Mouse (Mus musculus) intestine, embryonic 14.5 days (tissue): Measurements from ENCODE around the gene Armc9. TPM values are rescaled to one million over a fixed set of nuclear protein-coding genes. Genes with fewer than 3 reads are reported as not detected.

ENCODE experiments used
- ATAC-seq: fragments of 200-750 bp; cut with Nextera tagmentation; replicated peaks from 2 replicates; pipeline ENCODE4 v1.8.0; 2017; ENCODE audit warnings: low read depth, moderate number of reproducible peaks, moderate TSS enrichment, moderate library complexity; ENCODE audit not compliant: low FRiP score, low TSS enrichment
- DNase-seq: peaks from one replicate; pipeline ENCODE4 v3.0.0-alpha.2; 2018; ENCODE audit warnings: low spot score
- H3K27ac ChIP-seq: fragments of 300-500 bp; sonication (generic); 2 replicates; pipeline ENCODE4 v1.5.1; 2014; ENCODE audit warnings: low read depth, mild to moderate bottlenecking, control low read depth
- H3K27me3 ChIP-seq: fragments of 300-500 bp; sonication (generic); replicated peaks from 2 replicates; pipeline ENCODE4 v1.6.1; 2014; ENCODE audit warnings: low read length, control low read depth; ENCODE audit not compliant: control insufficient read depth, insufficient read depth
- H3K36me3 ChIP-seq: fragments of 300-500 bp; sonication (generic); 2 replicates; pipeline ENCODE4 v1.6.1; 2014; ENCODE audit warnings: low read length, control low read depth; ENCODE audit not compliant: control insufficient read depth, insufficient read depth
- H3K4me1 ChIP-seq: fragments of 300-500 bp; sonication (generic); replicated peaks from 2 replicates; pipeline ENCODE4 v1.6.1; 2014; ENCODE audit warnings: low read length, control low read depth, mixed read lengths; ENCODE audit not compliant: control insufficient read depth, insufficient read depth
- H3K4me2 ChIP-seq: fragments of 300-500 bp; sonication (generic); 2 replicates; pipeline ENCODE4 v1.6.1; 2014; ENCODE audit warnings: low read length
- H3K4me3 ChIP-seq: fragments of 300-500 bp; sonication (generic); 2 replicates; pipeline ENCODE4 v1.5.1; 2014; ENCODE audit warnings: low read depth, low read length, control low read depth, mixed read lengths
- H3K9ac ChIP-seq: fragments of 300-500 bp; sonication (generic); 2 replicates; pipeline ENCODE4 v1.6.1; 2014; ENCODE audit warnings: mild to moderate bottlenecking, low read length
- H3K9me3 ChIP-seq: fragments of 300-500 bp; sonication (generic); 2 replicates; pipeline ENCODE4 v1.6.1; 2016; ENCODE audit warnings: low read length, control low read depth; ENCODE audit not compliant: control insufficient read depth
- WGBS: fragments of 180-500 bp; shearing (Covaris S2); extraction: QIAGEN DNeasy Blood & Tissue Kit; methylation state at CpG from one replicate; pipeline ENCODE4 v1.1.7; 2014; 5-methylcytosine and 5-hydroxymethylcytosine counted together
- polyA plus RNA-seq: library from polyadenylated mRNA; unstranded; fragments of >200 nt; fragmentation: Nextera tagmentation; extraction: Ambion mirVana; gene quantifications from 2 replicates; pipeline ENCODE4 v1.2.1, GENCODE M21; 2014

Armc9 gene
- 19.1 and 20.7 TPM in 2 replicates for polyA plus RNA-seq

DNA sequence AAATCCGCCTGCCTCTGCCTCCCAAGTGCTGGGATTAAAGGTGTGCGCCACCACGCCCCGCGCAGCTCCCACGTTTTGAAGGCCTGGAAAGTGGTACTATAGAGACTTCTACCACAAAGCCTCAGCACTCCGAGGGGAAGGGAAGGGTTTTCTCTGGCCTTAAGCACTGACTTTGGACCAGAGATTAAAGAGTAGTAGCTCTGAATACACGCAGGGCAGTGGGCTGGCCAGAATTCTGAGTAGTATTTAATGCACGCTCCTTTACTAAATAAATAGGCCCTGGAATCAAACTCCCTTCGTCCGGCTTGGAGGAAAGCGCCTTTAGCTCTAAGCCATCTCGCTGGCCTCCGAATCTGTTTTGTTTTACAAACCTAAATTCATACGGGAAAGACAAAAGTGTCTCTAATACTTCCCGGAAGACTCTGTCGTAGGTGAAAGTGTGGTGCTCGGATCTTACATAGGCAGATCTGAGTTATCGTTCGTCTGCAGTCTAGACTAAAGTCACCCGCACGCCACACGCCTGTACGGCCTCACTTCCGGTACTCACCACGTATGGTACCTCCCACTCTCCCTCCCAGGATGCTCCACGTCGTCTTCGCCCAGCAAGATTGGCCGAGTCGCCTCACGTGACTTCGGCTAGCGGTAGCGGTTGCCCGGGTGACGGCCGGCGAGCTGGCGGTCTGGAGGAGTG lies at the start of gene Armc9:
Gene Armc9, plus strand, starts transcription at position 648 of the 691 bp plus-strand sequence.
- peak within 1 kb of the TSS; percentile 57 for H3K9ac ChIP-seq
- H3K36me3 ChIP-seq = no peaks in the 10 kb centered on the region
- peak within 1 kb of the TSS; percentile 74 for H3K4me2 ChIP-seq
- no peaks in the 10 kb centered on the region for H3K9me3 ChIP-seq
- H3K4me1 ChIP-seq = peaks cover 4% of the 10 kb centered on the region; the same call in 1 of the 2 replicates
- ATAC-seq (peak; percentile 99), DNase-seq (peak; percentile 94)
- H3K4me3 ChIP-seq = peak within 1 kb of the TSS; percentile 62
- no peaks in the 10 kb centered on the region for H3K27me3 ChIP-seq
- peak within 1 kb of the TSS; percentile 77 for H3K27ac ChIP-seq
- 3% methylated on average over 40 of the region's 40 CpGs for WGBS

DNA sequence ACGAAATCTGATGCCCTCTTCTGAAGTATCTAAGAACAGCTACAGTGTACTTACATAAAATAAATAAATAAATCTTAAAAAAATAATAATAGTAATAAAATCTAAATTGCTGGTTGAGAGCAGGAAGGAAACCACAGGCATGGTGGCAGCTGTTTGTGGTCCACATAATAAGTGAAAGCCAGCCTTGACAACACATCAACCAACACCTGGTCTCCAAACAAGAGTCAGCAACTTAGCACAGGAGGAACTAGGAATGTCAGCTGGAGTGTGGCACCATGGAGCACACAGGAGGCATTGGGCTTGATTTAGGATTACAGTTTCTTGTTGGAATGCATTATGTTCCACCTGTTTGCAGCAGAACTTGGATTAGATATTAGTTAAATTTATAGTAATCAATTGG lies 49.5 kb upstream of the Armc9 start:
- ATAC-seq = no peak
- H3K4me3 ChIP-seq = no peak overlapping the region
- H3K9ac ChIP-seq = no peak overlapping the region
- no peaks in the 10 kb centered on the region for H3K27me3 ChIP-seq
- H3K4me2 ChIP-seq = no peak overlapping the region
- WGBS = 90% methylated on average over 1 of the region's 1 CpGs
- peaks cover 35% of the 10 kb centered on the region for H3K36me3 ChIP-seq
- no peak for DNase-seq
- H3K9me3 ChIP-seq = no peaks in the 10 kb centered on the region
- H3K27ac ChIP-seq = no peak overlapping the region
- no peaks in the 10 kb centered on the region for H3K4me1 ChIP-seq

DNA sequence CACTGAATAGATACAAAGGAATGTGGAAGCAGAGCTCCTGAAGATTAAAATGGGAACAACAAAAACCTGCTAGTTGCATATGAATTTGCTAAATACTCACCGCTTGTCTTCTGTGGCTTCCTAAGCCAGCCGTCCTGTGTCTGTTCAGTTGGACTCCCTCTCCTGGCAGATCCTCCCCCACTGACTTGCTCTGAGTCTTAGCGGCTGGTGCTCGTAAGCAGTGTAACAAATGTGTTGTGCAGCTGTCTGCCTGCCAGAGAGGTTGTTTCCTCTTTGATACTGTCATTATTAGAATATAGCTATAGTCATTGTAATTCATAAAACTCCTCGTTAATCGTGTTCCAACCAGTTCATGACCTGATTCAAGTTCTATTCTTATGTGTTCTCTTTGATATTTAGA lies 42.8 kb upstream of the Armc9 start, which contains the start of gene Htr2b:
Gene Htr2b, minus strand, starts transcription at position 192 of the 400 bp plus-strand sequence.
- Histone ChIP-seq H3K4me3 (no peak within 1 kb of the TSS), H3K27ac (no peak within 1 kb of the TSS), H3K27me3 (no peaks in the 10 kb centered on the region), H3K9me3 (no peaks in the 10 kb centered on the region), H3K4me2 (no peak within 1 kb of the TSS), H3K9ac (no peak within 1 kb of the TSS), H3K4me1 (no peaks in the 10 kb centered on the region), H3K36me3 (peaks cover 17% of the 10 kb centered on the region)
- WGBS = 42% methylated on average over 6 of the region's 6 CpGs
- DNase-seq = peak; percentile 56
- ATAC-seq = no peak

DNA sequence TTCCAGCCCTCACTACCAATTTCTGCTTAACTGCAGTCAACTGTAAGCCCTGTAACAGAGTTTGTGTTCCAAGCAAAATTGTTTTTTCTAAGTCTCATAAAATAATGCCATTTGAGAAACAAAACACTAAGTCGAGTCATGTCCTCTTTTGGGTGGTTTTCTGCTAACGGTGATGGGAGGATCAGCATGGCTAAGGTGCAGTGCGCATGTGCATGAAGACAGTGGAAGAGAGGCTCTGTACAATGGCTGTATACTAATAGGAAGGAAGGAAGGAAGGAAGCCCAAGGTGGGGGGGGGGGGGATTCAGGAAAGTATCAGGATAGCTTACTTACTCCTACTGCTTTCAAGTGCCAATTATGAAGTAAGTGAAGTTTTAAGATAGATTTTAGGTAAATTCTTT lies 40.4 kb upstream of the Armc9 start:
- 86% methylated on average over 3 of the region's 3 CpGs for WGBS
- H3K27ac ChIP-seq = no peak overlapping the region
- H3K9ac ChIP-seq = no peak overlapping the region
- no peaks in the 10 kb centered on the region for H3K9me3 ChIP-seq
- ATAC-seq = no peak
- DNase-seq = no peak
- H3K4me1 ChIP-seq = no peaks in the 10 kb centered on the region
- H3K4me2 ChIP-seq = no peak overlapping the region
- H3K27me3 ChIP-seq = no peaks in the 10 kb centered on the region
- H3K4me3 ChIP-seq = no peak overlapping the region
- H3K36me3 ChIP-seq = peaks cover 29% of the 10 kb centered on the region

DNA sequence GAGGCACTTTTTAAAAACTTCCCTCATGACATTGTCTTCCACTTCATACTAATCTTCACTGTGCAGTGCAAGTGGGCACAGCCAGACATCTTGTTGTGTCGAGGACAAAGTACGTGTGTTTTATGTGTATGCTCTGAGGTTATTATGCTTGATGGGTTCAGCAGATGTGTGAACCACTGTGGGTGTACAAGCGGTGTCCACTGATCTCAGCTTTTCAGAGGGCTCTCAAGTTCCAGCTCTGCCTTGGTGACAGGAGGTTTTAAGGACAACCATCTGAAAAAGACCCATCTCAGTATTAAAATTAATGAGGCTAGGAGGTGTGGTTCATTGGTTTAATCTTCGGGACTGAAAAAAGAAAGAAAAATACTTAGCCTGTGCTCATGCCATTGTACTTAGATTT lies 35.0 kb upstream of the Armc9 start:
- Histone ChIP-seq H3K27ac (no peak overlapping the region), H3K9me3 (no peaks in the 10 kb centered on the region), H3K4me1 (no peaks in the 10 kb centered on the region), H3K4me3 (no peak overlapping the region), H3K27me3 (no peaks in the 10 kb centered on the region), H3K36me3 (peaks cover 50% of the 10 kb centered on the region), H3K9ac (no peak overlapping the region), H3K4me2 (no peak overlapping the region)
- no peak for DNase-seq
- WGBS = 90% methylated on average over 4 of the region's 4 CpGs
- ATAC-seq = no peak

DNA sequence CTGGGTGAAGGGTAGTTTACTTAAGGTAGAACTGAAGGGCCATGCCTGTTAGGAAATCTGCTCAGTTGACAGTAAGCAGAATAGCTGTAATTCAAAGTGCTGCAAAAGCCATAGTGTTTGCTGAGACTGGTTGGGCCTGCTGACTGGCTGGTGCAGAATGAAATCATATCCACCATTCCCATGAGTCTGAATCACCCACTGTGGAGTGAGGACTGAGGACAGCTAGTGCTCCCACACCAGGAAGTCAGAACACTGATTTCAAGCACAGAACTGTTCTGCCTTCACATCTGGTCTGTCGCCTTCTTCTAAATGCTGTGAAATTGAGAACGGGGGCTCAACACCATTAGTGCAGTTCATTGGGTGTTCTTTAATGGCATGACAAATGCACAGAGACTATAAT lies 28.5 kb upstream of the Armc9 start:
- Histone ChIP-seq H3K36me3 (peaks cover 64% of the 10 kb centered on the region), H3K4me3 (no peak overlapping the region), H3K9me3 (no peaks in the 10 kb centered on the region), H3K27me3 (no peaks in the 10 kb centered on the region), H3K9ac (no peak overlapping the region), H3K27ac (no peak overlapping the region), H3K4me2 (no peak overlapping the region), H3K4me1 (no peaks in the 10 kb centered on the region)
- no peak for ATAC-seq
- DNase-seq = no peak
- WGBS = 89% methylated on average over 2 of the region's 2 CpGs

DNA sequence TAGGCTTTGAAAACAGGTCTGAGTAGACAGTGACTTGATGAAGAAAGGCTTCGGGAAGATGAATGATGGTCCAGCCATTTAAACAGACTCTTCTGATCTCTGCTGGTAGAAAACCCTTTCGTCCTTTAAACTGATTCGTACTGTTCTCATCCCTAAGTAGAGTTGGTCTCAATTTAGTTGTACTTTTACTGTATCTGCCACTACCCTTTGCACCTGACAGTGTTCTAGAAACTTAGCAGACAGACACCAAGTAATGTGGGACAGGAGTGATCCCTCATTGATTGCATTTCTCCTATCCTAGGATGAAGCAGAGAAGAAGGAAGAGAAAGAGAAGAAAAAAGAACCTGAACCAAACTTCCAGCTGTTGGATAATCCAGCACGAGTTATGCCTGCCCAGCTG lies 21.2 kb upstream of the Armc9 start, which contains the start of gene Gm21972:
Gene Gm21972, plus strand, starts transcription at position 301 of the 400 bp plus-strand sequence.
- Histone ChIP-seq H3K4me1 (no peaks in the 10 kb centered on the region), H3K9ac (no peak within 1 kb of the TSS), H3K36me3 (peaks cover 76% of the 10 kb centered on the region), H3K27ac (no peak within 1 kb of the TSS), H3K27me3 (no peaks in the 10 kb centered on the region), H3K4me2 (no peak within 1 kb of the TSS), H3K9me3 (no peaks in the 10 kb centered on the region), H3K4me3 (no peak within 1 kb of the TSS)
- WGBS = 95% methylated on average over 4 of the region's 4 CpGs
- DNase-seq (no peak), ATAC-seq (no peak)

DNA sequence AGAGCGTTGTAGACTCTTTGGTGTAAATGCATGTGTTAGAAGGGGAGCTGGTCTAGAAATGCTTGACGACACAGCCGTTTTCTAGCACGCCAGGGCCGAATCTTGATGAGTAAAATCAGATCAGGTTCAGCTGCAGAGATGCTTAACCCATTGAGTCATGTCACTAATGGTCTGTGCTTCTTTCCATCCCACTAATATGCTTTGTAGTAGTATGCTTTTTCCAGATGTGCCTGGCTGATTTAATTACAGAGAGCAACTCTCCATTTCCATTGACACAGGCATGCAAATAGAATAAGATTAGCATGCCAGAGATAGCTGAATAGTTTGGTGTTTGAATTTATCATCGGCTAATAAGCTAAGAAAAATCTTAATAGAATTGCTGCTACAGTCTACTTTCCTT lies 19.3 kb upstream of the Armc9 start:
- Histone ChIP-seq H3K4me2 (no peak overlapping the region), H3K4me3 (no peak overlapping the region), H3K36me3 (peaks cover 70% of the 10 kb centered on the region), H3K27me3 (no peaks in the 10 kb centered on the region), H3K9me3 (no peaks in the 10 kb centered on the region), H3K4me1 (no peaks in the 10 kb centered on the region), H3K27ac (no peak overlapping the region), H3K9ac (no peak overlapping the region)
- no peak for DNase-seq
- no peak for ATAC-seq
- WGBS = 86% methylated on average over 6 of the region's 6 CpGs

DNA sequence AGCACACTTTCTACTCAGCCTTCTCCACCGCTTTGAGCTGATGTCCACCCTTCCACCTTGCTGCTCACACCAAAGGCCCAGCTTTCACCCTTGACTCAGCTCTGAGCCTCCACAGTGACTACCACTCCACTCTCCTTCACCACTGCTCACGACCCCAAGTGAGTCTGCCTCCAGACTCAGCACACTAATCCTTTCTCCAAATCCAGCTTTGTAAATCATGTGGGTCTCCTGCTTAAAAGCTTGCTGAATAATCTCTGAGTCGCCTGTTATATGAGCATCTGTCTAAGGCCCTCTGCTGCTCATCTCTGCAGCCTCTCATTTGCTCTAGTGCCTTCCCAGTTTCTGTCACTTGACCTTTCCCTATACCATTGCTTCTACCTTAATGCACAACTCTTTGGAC lies 13.5 kb upstream of the Armc9 start:
- Histone ChIP-seq H3K9ac (no peak overlapping the region), H3K4me3 (no peak overlapping the region), H3K27me3 (no peaks in the 10 kb centered on the region), H3K4me1 (no peaks in the 10 kb centered on the region), H3K4me2 (no peak overlapping the region), H3K36me3 (peaks cover 40% of the 10 kb centered on the region), H3K27ac (no peak overlapping the region), H3K9me3 (no peaks in the 10 kb centered on the region)
- DNase-seq = no peak
- WGBS = 88% methylated on average over 3 of the region's 3 CpGs
- no peak for ATAC-seq
